Mouse (Mus musculus): Measurements from ENCODE around the gene Dlx6. TPM values are rescaled to one million over a fixed set of nuclear protein-coding genes. Genes with fewer than 3 reads are reported as not detected.

Dlx6 gene
- polyA plus RNA-seq, 1 experiment, result not detected

GRCm38 (mm10) chr6:6880361-6881114 lies 17.4 kb downstream of the Dlx6 start:
- peaks cover 60% of the 10 kb centered on the region for H3K27me3 ChIP-seq (ENCODE audit: control insufficient read depth, insufficient read depth, insufficient read length)
- H3K36me3 ChIP-seq (ENCODE audit: control insufficient read depth, insufficient read depth), result no peaks in the 10 kb centered on the region
- no peak overlapping the region for H3K4me2 ChIP-seq (ENCODE audit: low read depth)
- no peaks in the 10 kb centered on the region for H3K79me2 ChIP-seq (ENCODE audit: control insufficient read depth, insufficient read depth)
- no peak overlapping the region for H3ac ChIP-seq (ENCODE audit: control insufficient read depth, insufficient read length)
- H3K4me3 ChIP-seq, result no peak overlapping the region
- TF ChIP-seq MAX (IDR thresholded peaks at IDR 0.05; ENCODE audit: low read depth) (no peak), POLR2A (IDR thresholded peaks at IDR 0.05; ENCODE audit: insufficient read length, low read depth) (no peak), E2F4 (IDR thresholded peaks at IDR 0.05; ENCODE audit: insufficient read depth) (no peak), CEBPB (IDR thresholded peaks at IDR 0.05; ENCODE audit: insufficient read depth, poor library complexity, severe bottlenecking) (no peak), TCF12 (IDR thresholded peaks at IDR 0.05; ENCODE audit: insufficient read depth, poor library complexity, severe bottlenecking) (no peak), MYOG (IDR thresholded peaks at IDR 0.05; ENCODE audit: control insufficient read depth in 1 of 3, insufficient read depth in 1 of 3, insufficient read length in 2 of 3, low read depth in 2 of 3) (no peak), SRF (IDR thresholded peaks at IDR 0.05; ENCODE audit: control insufficient read depth, insufficient read length, low read depth) (no peak), POLR2AphosphoS2 (IDR thresholded peaks at IDR 0.05; ENCODE audit: insufficient read length, low read depth) (no peak), MYOD1 (IDR thresholded peaks at IDR 0.05; ENCODE audit: control insufficient read depth in 1 of 3, insufficient read length in 2 of 3, low read depth in 2 of 3) (no peak), REST (IDR thresholded peaks at IDR 0.05; ENCODE audit: insufficient read depth, insufficient read length) (no peak), USF1 (IDR thresholded peaks at IDR 0.05; ENCODE audit: low read depth) (no peak), TCF3 (IDR thresholded peaks at IDR 0.05; ENCODE audit: insufficient read length, low read depth) (no peak)

GRCm38 (mm10) chr6:6881115-6881637 lies 18.0 kb downstream of the Dlx6 start:
- Histone ChIP-seq H3K27me3 (ENCODE audit: control insufficient read depth, insufficient read depth, insufficient read length) (peaks cover 54% of the 10 kb centered on the region), H3ac (ENCODE audit: control insufficient read depth, insufficient read length) (no peak overlapping the region), H3K79me2 (ENCODE audit: control insufficient read depth, insufficient read depth) (no peaks in the 10 kb centered on the region), H3K4me3 (no peak overlapping the region), H3K4me2 (ENCODE audit: low read depth) (no peak overlapping the region), H3K36me3 (ENCODE audit: control insufficient read depth, insufficient read depth) (no peaks in the 10 kb centered on the region)
- TF ChIP-seq MAX (IDR thresholded peaks at IDR 0.05; ENCODE audit: low read depth) (no peak), TCF3 (IDR thresholded peaks at IDR 0.05; ENCODE audit: insufficient read length, low read depth) (no peak), POLR2A (IDR thresholded peaks at IDR 0.05; ENCODE audit: insufficient read length, low read depth) (no peak), SRF (IDR thresholded peaks at IDR 0.05; ENCODE audit: control insufficient read depth, insufficient read length, low read depth) (no peak), CEBPB (IDR thresholded peaks at IDR 0.05; ENCODE audit: insufficient read depth, poor library complexity, severe bottlenecking) (no peak), REST (IDR thresholded peaks at IDR 0.05; ENCODE audit: insufficient read depth, insufficient read length) (no peak), TCF12 (IDR thresholded peaks at IDR 0.05; ENCODE audit: insufficient read depth, poor library complexity, severe bottlenecking) (no peak), MYOD1 (IDR thresholded peaks at IDR 0.05; ENCODE audit: control insufficient read depth in 1 of 3, insufficient read length in 2 of 3, low read depth in 2 of 3) (no peak), POLR2AphosphoS2 (IDR thresholded peaks at IDR 0.05; ENCODE audit: insufficient read length, low read depth) (no peak), E2F4 (IDR thresholded peaks at IDR 0.05; ENCODE audit: insufficient read depth) (no peak), MYOG (IDR thresholded peaks at IDR 0.05; ENCODE audit: control insufficient read depth in 1 of 3, insufficient read depth in 1 of 3, insufficient read length in 2 of 3, low read depth in 2 of 3) (no peak), USF1 (IDR thresholded peaks at IDR 0.05; ENCODE audit: low read depth) (no peak)

GRCm38 (mm10) chr6:6881638-6882190 lies 18.6 kb downstream of the Dlx6 start, which contains the start of gene Dlx5:
Gene Dlx5, minus strand, starts transcription at chr6:6882085.
- H3K79me2 ChIP-seq (ENCODE audit: control insufficient read depth, insufficient read depth), result no peaks in the 10 kb centered on the region
- peaks cover 50% of the 10 kb centered on the region for H3K27me3 ChIP-seq (ENCODE audit: control insufficient read depth, insufficient read depth, insufficient read length)
- TF ChIP-seq POLR2AphosphoS2 (IDR thresholded peaks at IDR 0.05; ENCODE audit: insufficient read length, low read depth) (no peak), MYOD1 (IDR thresholded peaks at IDR 0.05; ENCODE audit: control insufficient read depth in 1 of 3, insufficient read length in 2 of 3, low read depth in 2 of 3) (no peak), TCF12 (IDR thresholded peaks at IDR 0.05; ENCODE audit: insufficient read depth, poor library complexity, severe bottlenecking) (no peak)
- H3ac ChIP-seq (ENCODE audit: control insufficient read depth, insufficient read length), result no peak within 1 kb of the TSS
- H3K4me3 ChIP-seq, result no peak within 1 kb of the TSS
- H3K4me2 ChIP-seq (ENCODE audit: low read depth), result no peak within 1 kb of the TSS
- no peaks in the 10 kb centered on the region for H3K36me3 ChIP-seq (ENCODE audit: control insufficient read depth, insufficient read depth)

DNA sequence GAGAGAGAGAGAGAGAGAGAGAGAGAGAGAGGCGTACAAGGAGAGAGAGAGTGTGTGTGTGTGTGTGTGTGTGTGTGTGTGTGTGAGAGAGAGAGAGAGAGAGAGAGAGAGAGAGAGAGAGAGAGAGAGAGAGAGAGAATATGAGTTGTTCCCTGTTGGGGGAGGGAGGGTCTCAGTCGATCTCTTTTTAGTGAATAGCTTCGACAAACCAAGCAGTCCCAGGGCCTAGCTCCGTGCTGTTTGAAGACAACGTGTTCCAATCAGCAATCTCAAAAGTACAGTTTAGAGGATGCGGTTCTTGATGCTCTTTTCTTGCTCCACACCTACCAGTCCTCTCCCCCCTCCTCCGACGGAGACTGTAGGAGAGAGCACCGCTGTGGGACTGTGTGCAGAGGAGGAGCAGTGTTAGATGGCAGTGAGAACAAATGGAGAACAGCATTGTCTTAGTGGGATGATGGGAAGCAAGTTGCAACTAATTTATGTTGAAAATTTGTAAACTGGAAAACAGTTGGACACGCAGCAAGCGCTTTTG lies 19.2 kb downstream of the Dlx6 start:
- TF ChIP-seq USF1 (IDR thresholded peaks at IDR 0.05; ENCODE audit: low read depth) (no peak), REST (IDR thresholded peaks at IDR 0.05; ENCODE audit: insufficient read depth, insufficient read length) (no peak), E2F4 (IDR thresholded peaks at IDR 0.05; ENCODE audit: insufficient read depth) (no peak), SRF (IDR thresholded peaks at IDR 0.05; ENCODE audit: control insufficient read depth, insufficient read length, low read depth) (no peak), MYOD1 (IDR thresholded peaks at IDR 0.05; ENCODE audit: control insufficient read depth in 1 of 3, insufficient read length in 2 of 3, low read depth in 2 of 3) (no peak), CEBPB (IDR thresholded peaks at IDR 0.05; ENCODE audit: insufficient read depth, poor library complexity, severe bottlenecking) (no peak), TCF12 (IDR thresholded peaks at IDR 0.05; ENCODE audit: insufficient read depth, poor library complexity, severe bottlenecking) (no peak)
- H3K4me3 ChIP-seq, result no peak overlapping the region
- H3K36me3 ChIP-seq (ENCODE audit: control insufficient read depth, insufficient read depth), result no peaks in the 10 kb centered on the region
- no peaks in the 10 kb centered on the region for H3K79me2 ChIP-seq (ENCODE audit: control insufficient read depth, insufficient read depth)
- no peak overlapping the region for H3K4me2 ChIP-seq (ENCODE audit: low read depth)
- H3K27me3 ChIP-seq (ENCODE audit: control insufficient read depth, insufficient read depth, insufficient read length), result peaks cover 48% of the 10 kb centered on the region
- no peak overlapping the region for H3ac ChIP-seq (ENCODE audit: control insufficient read depth, insufficient read length)

Measured in myocyte (in vitro differentiated cells).